Mouse (Mus musculus) embryonic fibroblast, embryonic 13.5 days (primary cell): Measurements from ENCODE around the gene Ogdh. TPM values are rescaled to one million over a fixed set of nuclear protein-coding genes. Genes with fewer than 3 reads are reported as not detected.

ENCODE experiments used
- H3K27ac ChIP-seq: 2 replicates; pipeline ENCODE4 v1.5.1; 2012; ENCODE audit warnings: low read length, control low read depth, inconsistent platforms; ENCODE audit not compliant: insufficient read depth
- H3K4me1 ChIP-seq: 2 replicates; pipeline ENCODE4 v1.6.1; 2011; ENCODE audit warnings: low read length; ENCODE audit not compliant: control insufficient read depth, insufficient read depth
- H3K4me3 ChIP-seq: 2 replicates; pipeline ENCODE4 v1.5.1; 2011; ENCODE audit warnings: mild to moderate bottlenecking, control low read depth, low read length; ENCODE audit not compliant: insufficient read depth
- CTCF ChIP-seq: IDR thresholded peaks from 2 replicates; pipeline ENCODE4 v1.5.1; 2011; ENCODE audit warnings: mild to moderate bottlenecking, control low read depth, low read length, moderate library complexity, borderline replicate concordance; ENCODE audit not compliant: insufficient read depth
- POLR2A ChIP-seq: IDR thresholded peaks from 2 replicates; pipeline ENCODE4 v1.6.1; 2011; ENCODE audit warnings: low read depth, mild to moderate bottlenecking, control low read depth, low read length, moderate library complexity
- polyA plus RNA-seq: library from polyadenylated mRNA; stranded (reverse); fragments of >200 nt; gene quantifications from 2 replicates; pipeline ENCODE4 v1.2.4, GENCODE M21; 2011; ENCODE audit warnings: low read depth; ENCODE audit not compliant: missing spikeins, insufficient read length

Gene Ogdh
- polyA plus RNA-seq, 1 experiment, result 75.8 TPM

- Histone ChIP-seq H3K4me1 (no peaks in the 10 kb centered on the region), H3K27ac (no peak overlapping the region), H3K4me3 (no peak overlapping the region)
- TF ChIP-seq CTCF (no peak), POLR2A (no peak)
Observed at GRCm38 (mm10) chr11:6388126-6388725, 96.8 kb downstream of the Ogdh start.

- H3K27ac ChIP-seq, result peak within 1 kb of the TSS; percentile 66
- TF ChIP-seq POLR2A (peak; percentile 96), CTCF (no peak)
- H3K4me3 ChIP-seq, result peak within 1 kb of the TSS; percentile 81
- no peaks in the 10 kb centered on the region for H3K4me1 ChIP-seq
Observed at GRCm38 (mm10) chr11:6388726-6389413, 97.4 kb downstream of the Ogdh start, which contains the start of gene Zmiz2. Gene Zmiz2 (plus strand): TSS chr11:6389074.

GRCm38 (mm10) chr11:6389483-6389921 is 98.1 kb downstream of the Ogdh start:
- no peaks in the 10 kb centered on the region for H3K4me1 ChIP-seq
- H3K27ac ChIP-seq, result no peak overlapping the region
- peak overlapping the region; percentile 81 for H3K4me3 ChIP-seq
- no peak for TF ChIP-seq POLR2A
- TF ChIP-seq CTCF, result no peak

GRCm38 (mm10) chr11:6390376-6391053 is 99.1 kb downstream of the Ogdh start:
- no peak for TF ChIP-seq CTCF
- no peak for TF ChIP-seq POLR2A
- no peaks in the 10 kb centered on the region for H3K4me1 ChIP-seq
- H3K27ac ChIP-seq, result no peak overlapping the region
- H3K4me3 ChIP-seq, result no peak overlapping the region

- H3K27ac ChIP-seq, result no peak overlapping the region
- no peak for TF ChIP-seq CTCF
- TF ChIP-seq POLR2A, result no peak
- no peaks in the 10 kb centered on the region for H3K4me1 ChIP-seq
- H3K4me3 ChIP-seq, result no peak overlapping the region
Observed at GRCm38 (mm10) chr11:6391516-6392276, 100.3 kb downstream of the Ogdh start.

- no peaks in the 10 kb centered on the region for H3K4me1 ChIP-seq
- H3K27ac ChIP-seq, result no peak overlapping the region
- H3K4me3 ChIP-seq, result no peak overlapping the region
- TF ChIP-seq CTCF, result no peak
- TF ChIP-seq POLR2A, result no peak
Observed at GRCm38 (mm10) chr11:6392857-6393256, 101.4 kb downstream of the Ogdh start.

GRCm38 (mm10) chr11:6393866-6394265 is 102.4 kb downstream of the Ogdh start:
- H3K27ac ChIP-seq, result no peak overlapping the region
- no peak for TF ChIP-seq POLR2A
- no peak for TF ChIP-seq CTCF
- H3K4me3 ChIP-seq, result no peak overlapping the region
- no peaks in the 10 kb centered on the region for H3K4me1 ChIP-seq

GRCm38 (mm10) chr11:6395565-6395964 is 104.1 kb downstream of the Ogdh start:
- TF ChIP-seq POLR2A (no peak), CTCF (no peak)
- no peak overlapping the region for H3K27ac ChIP-seq
- no peaks in the 10 kb centered on the region for H3K4me1 ChIP-seq
- no peak overlapping the region for H3K4me3 ChIP-seq

- no peak overlapping the region for H3K4me3 ChIP-seq
- no peaks in the 10 kb centered on the region for H3K4me1 ChIP-seq
- no peak overlapping the region for H3K27ac ChIP-seq
- no peak for TF ChIP-seq CTCF
- no peak for TF ChIP-seq POLR2A
Observed at GRCm38 (mm10) chr11:6398141-6398540, 106.7 kb downstream of the Ogdh start.
